Mouse (Mus musculus) CD4-positive helper T cell, adult 2 months (primary cell): ENCODE results near the gene Trim47.
"Not testable (repeated sequence)": the region's sequence is repeated elsewhere in the genome, so short reads cannot be mapped to it uniquely, and the experiment has no call there.

Source experiments
- DNase-seq: peaks from one replicate; pipeline ENCODE4 v3.0.0-alpha.2; 2012; ENCODE audit warnings: low read depth, missing footprints, low spot score

The Trim47 gene

GRCm38 (mm10) chr11:116107777-116108285, 19.2 kb downstream of the Trim47 start:
- DNase-seq, result no peak

- DNase-seq, result no peak
Measured at GRCm38 (mm10) chr11:116106963-116107776, 19.8 kb downstream of the Trim47 start.

GRCm38 (mm10) chr11:116106154-116106962, 20.7 kb downstream of the Trim47 start:
- DNase-seq, result no peak

GRCm38 (mm10) chr11:116105065-116105464, 21.9 kb downstream of the Trim47 start:
- DNase-seq, result no peak

- DNase-seq, result no peak
Measured at GRCm38 (mm10) chr11:116104006-116104646, 22.9 kb downstream of the Trim47 start.

GRCm38 (mm10) chr11:116103572-116103971, 23.4 kb downstream of the Trim47 start:
- DNase-seq, result no peak

- no peak for DNase-seq
Measured at GRCm38 (mm10) chr11:116102472-116102871, 24.5 kb downstream of the Trim47 start.

- no peak for DNase-seq
Measured at GRCm38 (mm10) chr11:116101931-116102381, 25.1 kb downstream of the Trim47 start.

- no peak for DNase-seq
Measured at GRCm38 (mm10) chr11:116100839-116101238, 26.2 kb downstream of the Trim47 start.

- DNase-seq, result no peak
Measured at GRCm38 (mm10) chr11:116100385-116100784, 26.6 kb downstream of the Trim47 start.

- no peak for DNase-seq
Measured at GRCm38 (mm10) chr11:116099462-116099861, 27.5 kb downstream of the Trim47 start.

GRCm38 (mm10) chr11:116098711-116099460, 28.1 kb downstream of the Trim47 start:
- DNase-seq, result no peak

- peak; percentile 48 for DNase-seq
Measured at GRCm38 (mm10) chr11:116096213-116097108, 30.5 kb downstream of the Trim47 start.

GRCm38 (mm10) chr11:116095573-116095972, 31.4 kb downstream of the Trim47 start:
- no peak for DNase-seq

GRCm38 (mm10) chr11:116093771-116094565, 33.0 kb downstream of the Trim47 start:
- no peak for DNase-seq

GRCm38 (mm10) chr11:116092959-116093358, 34.1 kb downstream of the Trim47 start:
- not testable (repeated sequence) for DNase-seq

GRCm38 (mm10) chr11:116091591-116091990, 35.4 kb downstream of the Trim47 start:
- DNase-seq, result no peak

GRCm38 (mm10) chr11:116089545-116089944, 37.5 kb downstream of the Trim47 start:
- DNase-seq, result no peak

- DNase-seq, result no peak
Measured at GRCm38 (mm10) chr11:116088741-116089394, 38.1 kb downstream of the Trim47 start.
